Mouse (Mus musculus) liver, adult 2 months (tissue): ENCODE measurements at regions not wholly inside any gene's neighbourhood (a gene's known extent, or its start where the extent isn't known, plus 50 kb on each side); places are given as distances from the start of the nearest gene placed in this dataset.

Experiments used
- CTCF ChIP-seq: fragments of 200-500 bp; IDR thresholded peaks from 2 replicates; pipeline ENCODE4 v1.5.1; 2011; ENCODE audit warnings: low read depth, low read length, control low read depth
- POLR2A ChIP-seq: fragments of 200-500 bp; IDR thresholded peaks from 2 replicates; pipeline ENCODE4 v1.6.1; 2011; ENCODE audit warnings: low read length, control low read depth; ENCODE audit not compliant: insufficient read depth; ENCODE audit errors: extremely low read depth

- TF ChIP-seq POLR2A = no peak
- TF ChIP-seq CTCF = no peak
These were observed 59.4 kb upstream of the Bace2 start for GRCm38 (mm10) chr16:97297140-97297539.
